Mouse (Mus musculus) embryonic facial prominence, embryonic 13.5 days (tissue): ENCODE results near the gene S100a3. TPM values are rescaled to one million over a fixed set of nuclear protein-coding genes. Genes with fewer than 3 reads are reported as not detected.

Experiments used
- ATAC-seq: fragments of 200-750 bp; cut with Nextera tagmentation; 2 replicates; pipeline ENCODE4 v1.8.0; 2017; ENCODE audit warnings: low read depth; ENCODE audit not compliant: insufficient number of reproducible peaks, insufficient read depth, low FRiP score, low TSS enrichment
- H3K27ac ChIP-seq: fragments of 300-500 bp; sonication (generic); 2 replicates; pipeline ENCODE4 v1.5.1; 2015; ENCODE audit warnings: moderate library complexity, mild to moderate bottlenecking, inconsistent platforms
- H3K27me3 ChIP-seq: fragments of 300-500 bp; sonication (generic); 2 replicates; pipeline ENCODE4 v1.6.1; 2015; ENCODE audit warnings: mild to moderate bottlenecking, inconsistent platforms
- H3K36me3 ChIP-seq: fragments of 300-500 bp; sonication (generic); 2 replicates; pipeline ENCODE4 v1.6.1; 2015; ENCODE audit warnings: mild to moderate bottlenecking, inconsistent platforms
- H3K4me1 ChIP-seq: fragments of 300-500 bp; sonication (generic); 2 replicates; pipeline ENCODE4 v1.6.1; 2015; ENCODE audit warnings: inconsistent platforms
- H3K4me2 ChIP-seq: fragments of 300-500 bp; sonication (generic); 2 replicates; pipeline ENCODE4 v1.6.1; 2015; ENCODE audit warnings: moderate library complexity, mild to moderate bottlenecking, inconsistent platforms
- H3K4me3 ChIP-seq: fragments of 300-500 bp; sonication (generic); 2 replicates; pipeline ENCODE4 v1.5.1; 2015; ENCODE audit warnings: mild to moderate bottlenecking, inconsistent platforms
- H3K9ac ChIP-seq: fragments of 300-500 bp; sonication (generic); 2 replicates; pipeline ENCODE4 v1.6.1; 2015; ENCODE audit warnings: mild to moderate bottlenecking, inconsistent platforms
- H3K9me3 ChIP-seq: fragments of 300-500 bp; sonication (generic); 2 replicates; pipeline ENCODE4 v1.6.1; 2016; ENCODE audit warnings: inconsistent platforms
- WGBS: fragments of 180-500 bp; shearing (Covaris S2); methylation state at CpG from one replicate; pipeline ENCODE4 v1.1.7; 2015; ENCODE audit warnings: mixed read lengths; 5-methylcytosine and 5-hydroxymethylcytosine counted together
- polyA plus RNA-seq: library from polyadenylated mRNA; unstranded; fragments of >200 nt; fragmentation: Nextera tagmentation; extraction: Ambion mirVana; gene quantifications from 2 replicates; pipeline ENCODE4 v1.2.1, GENCODE M21; 2015

The S100a3 gene
- polyA plus RNA-seq, 1 experiment from 2014 or later, result 0.62 TPM

DNA sequence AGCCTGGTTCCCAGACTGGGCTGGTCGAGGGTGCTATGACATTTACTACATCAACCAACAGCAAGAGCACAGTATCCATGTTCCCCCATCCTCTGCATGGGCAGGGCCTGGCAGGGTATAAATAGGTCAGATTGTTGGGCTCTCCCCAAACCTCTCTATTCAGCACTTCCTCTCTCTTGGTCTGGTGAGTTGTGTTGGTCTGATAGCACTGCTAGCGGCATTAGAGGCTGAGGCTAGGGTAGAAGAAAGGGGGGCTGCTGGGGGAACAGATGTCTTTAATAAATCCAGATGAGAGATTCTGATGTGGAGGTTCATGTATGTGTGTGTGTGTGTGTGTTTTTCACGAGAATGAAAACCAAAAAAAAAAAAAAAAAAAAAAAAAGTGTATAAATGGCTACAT, 43.2 kb downstream of the S100a3 start, which contains the start of gene S100a4:
S100a4 (plus strand) TSS at position 149 of the 400 bp plus-strand sequence.
- peak; percentile 43; the same call in 1 of the 2 replicates for ATAC-seq
- no peaks in the 10 kb centered on the region for H3K9me3 ChIP-seq
- no peaks in the 10 kb centered on the region for H3K27me3 ChIP-seq
- H3K4me3 ChIP-seq, result no peak within 1 kb of the TSS
- WGBS, result 22% methylated on average over 3 of the region's 3 CpGs
- peak within 1 kb of the TSS; percentile 33 for H3K4me2 ChIP-seq
- 0 out of 2 replicates have a peak within 1 kb of the TSS, but pooled peaks have one; percentile 12 for H3K9ac ChIP-seq
- peaks cover 58% of the 10 kb centered on the region for H3K4me1 ChIP-seq
- no peaks in the 10 kb centered on the region for H3K36me3 ChIP-seq
- peak within 1 kb of the TSS; percentile 97 for H3K27ac ChIP-seq

DNA sequence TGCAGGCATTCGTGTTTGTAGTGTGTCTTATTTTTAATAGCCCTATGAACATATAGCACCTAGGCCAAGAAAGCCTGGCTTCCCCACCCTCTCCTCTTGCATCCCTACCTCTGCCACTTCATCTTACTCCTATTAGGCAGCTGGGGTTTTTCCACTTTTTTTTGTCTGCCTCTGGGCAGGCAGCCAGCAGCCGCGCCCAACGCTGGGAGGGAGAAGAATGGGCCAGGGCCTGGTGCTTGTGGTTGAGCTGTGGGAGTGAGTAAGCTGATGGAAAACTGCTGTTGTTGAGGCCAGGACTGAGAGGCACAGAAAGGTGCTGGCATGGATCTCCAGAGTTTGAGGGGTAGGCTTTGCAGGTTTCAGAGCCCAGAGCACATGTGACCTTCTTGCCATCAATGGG, 44.0 kb downstream of the S100a3 start:
- peak; percentile 83 for ATAC-seq
- no peak overlapping the region for H3K4me3 ChIP-seq
- no peaks in the 10 kb centered on the region for H3K9me3 ChIP-seq
- WGBS, result 18% methylated on average over 4 of the region's 4 CpGs
- peaks cover 58% of the 10 kb centered on the region for H3K4me1 ChIP-seq
- H3K27ac ChIP-seq, result peak overlapping the region; percentile 97
- H3K4me2 ChIP-seq, result peak overlapping the region; percentile 33
- no peaks in the 10 kb centered on the region for H3K27me3 ChIP-seq
- H3K36me3 ChIP-seq, result no peaks in the 10 kb centered on the region
- H3K9ac ChIP-seq, result no peak overlapping the region

DNA sequence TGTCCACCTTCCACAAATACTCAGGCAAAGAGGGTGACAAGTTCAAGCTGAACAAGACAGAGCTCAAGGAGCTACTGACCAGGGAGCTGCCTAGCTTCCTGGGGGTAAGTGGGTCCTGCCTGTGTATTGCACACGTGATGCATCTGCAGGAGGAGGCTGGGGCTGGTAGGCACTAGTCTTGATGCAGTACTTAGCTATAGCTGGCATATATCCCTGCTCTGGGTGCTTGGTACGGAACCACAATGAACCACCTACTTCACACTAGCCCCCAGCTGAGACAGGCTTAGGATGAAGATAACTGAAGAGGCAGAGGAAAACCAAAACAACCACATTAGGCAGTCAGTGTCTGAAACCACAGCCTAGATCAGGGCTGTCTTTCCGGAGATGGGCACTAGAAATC, 44.7 kb downstream of the S100a3 start:
- H3K4me2 ChIP-seq, result peak overlapping the region; percentile 33
- WGBS, result 56% methylated on average over 3 of the region's 3 CpGs
- no peak for ATAC-seq

DNA sequence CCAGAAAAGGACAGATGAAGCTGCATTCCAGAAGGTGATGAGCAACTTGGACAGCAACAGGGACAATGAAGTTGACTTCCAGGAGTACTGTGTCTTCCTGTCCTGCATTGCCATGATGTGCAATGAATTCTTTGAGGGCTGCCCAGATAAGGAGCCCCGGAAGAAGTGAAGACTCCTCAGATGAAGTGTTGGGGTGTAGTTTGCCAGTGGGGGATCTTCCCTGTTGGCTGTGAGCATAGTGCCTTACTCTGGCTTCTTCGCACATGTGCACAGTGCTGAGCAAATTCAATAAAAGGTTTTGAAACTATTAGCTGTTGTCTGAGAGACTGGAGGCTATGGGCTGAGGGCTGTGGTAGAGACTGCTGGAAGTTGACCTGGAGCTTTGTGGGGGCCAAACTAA, 45.4 kb downstream of the S100a3 start:
- Histone ChIP-seq H3K36me3 (no peaks in the 10 kb centered on the region), H3K4me3 (no peak overlapping the region), H3K9ac (no peak overlapping the region), H3K27me3 (no peaks in the 10 kb centered on the region), H3K27ac (peak overlapping the region; percentile 97), H3K4me2 (peak overlapping the region; percentile 5), H3K4me1 (peaks cover 48% of the 10 kb centered on the region), H3K9me3 (no peaks in the 10 kb centered on the region)
- whole genome bisulfite sequencing, result 41% methylated on average over 2 of the region's 2 CpGs
- ATAC-seq, result no peak

More for the DNA sequence above, 44.7 kb downstream of the S100a3 start:
- Histone ChIP-seq H3K9me3 (no peaks in the 10 kb centered on the region), H3K4me3 (no peak overlapping the region), H3K9ac (no peak overlapping the region), H3K27me3 (no peaks in the 10 kb centered on the region), H3K36me3 (no peaks in the 10 kb centered on the region), H3K4me1 (peaks cover 55% of the 10 kb centered on the region), H3K27ac (peak overlapping the region; percentile 97)

DNA sequence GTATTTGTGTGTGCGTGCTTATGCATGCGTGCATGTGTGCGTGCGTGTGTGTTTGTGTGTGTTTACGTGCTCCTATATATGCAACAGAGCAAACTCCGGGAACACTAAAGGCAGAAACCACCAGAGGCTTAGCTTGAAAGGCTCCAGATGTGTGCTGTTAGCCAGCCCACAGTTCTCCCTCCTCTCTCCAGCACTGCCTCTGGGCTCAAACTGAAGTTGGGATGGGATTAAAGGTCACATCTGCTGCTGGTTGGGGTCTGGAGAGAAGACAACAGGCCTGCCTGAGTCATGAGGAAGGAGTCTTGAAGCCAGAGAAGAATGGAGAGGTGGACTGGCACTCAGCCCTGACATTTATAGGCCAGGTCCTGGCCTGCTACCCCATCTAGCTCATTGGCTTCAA, 45.8 kb downstream of the S100a3 start:
- H3K9ac ChIP-seq, result no peak overlapping the region
- H3K4me1 ChIP-seq, result peaks cover 47% of the 10 kb centered on the region
- 30% methylated on average over 6 of the region's 6 CpGs for WGBS
- H3K4me3 ChIP-seq, result no peak overlapping the region
- H3K27me3 ChIP-seq, result no peaks in the 10 kb centered on the region
- peak overlapping the region; percentile 5 for H3K4me2 ChIP-seq
- H3K9me3 ChIP-seq, result no peaks in the 10 kb centered on the region
- H3K27ac ChIP-seq, result peak overlapping the region; percentile 97
- no peaks in the 10 kb centered on the region for H3K36me3 ChIP-seq
- ATAC-seq, result no peak

DNA sequence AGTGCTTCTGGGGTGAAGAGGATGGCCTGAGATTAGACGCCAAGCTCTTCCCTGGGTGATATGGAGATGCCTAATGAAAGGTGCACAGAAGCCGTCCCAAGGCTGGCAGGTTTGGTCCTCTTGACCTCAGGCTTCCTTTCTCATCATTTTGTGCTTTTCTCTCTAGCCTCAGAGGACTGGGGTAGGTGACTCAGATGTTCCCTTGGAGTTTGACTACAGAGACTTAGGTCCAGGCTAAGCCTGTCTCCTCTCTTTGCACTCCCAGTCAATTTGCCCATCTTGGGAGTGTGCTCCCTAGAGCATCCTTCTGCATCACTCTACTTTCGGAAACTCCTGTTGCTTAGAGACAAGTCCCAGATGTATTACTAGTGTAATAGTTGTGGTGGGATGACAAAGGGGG, 47.0 kb downstream of the S100a3 start:
- Histone ChIP-seq H3K9me3 (no peaks in the 10 kb centered on the region), H3K27ac (no peak overlapping the region; the same call in 1 of the 2 replicates), H3K4me1 (peaks cover 45% of the 10 kb centered on the region), H3K4me3 (no peak overlapping the region), H3K9ac (no peak overlapping the region), H3K36me3 (no peaks in the 10 kb centered on the region), H3K27me3 (no peaks in the 10 kb centered on the region), H3K4me2 (no peak overlapping the region)
- 80% methylated on average over 3 of the region's 3 CpGs for WGBS
- ATAC-seq, result no peak

DNA sequence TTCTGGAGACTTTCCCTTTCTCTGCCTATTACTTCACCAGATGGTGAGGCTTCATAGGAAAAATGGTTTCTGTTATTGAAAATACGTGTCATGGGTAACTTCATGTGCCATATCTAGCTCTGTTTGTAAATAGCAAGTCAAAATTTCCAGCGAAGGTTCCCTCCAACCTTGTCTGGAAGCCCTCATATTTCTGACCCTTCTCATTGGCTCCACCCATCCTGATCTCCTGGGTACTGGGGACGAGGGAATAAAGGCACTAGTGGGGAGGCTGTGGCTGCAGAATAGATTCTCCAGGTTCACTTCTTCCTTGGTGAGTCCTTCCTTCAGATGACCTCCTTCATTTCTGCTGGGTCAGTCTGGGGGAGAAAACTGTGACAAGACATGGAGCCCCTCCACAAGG, 47.8 kb downstream of the S100a3 start, which contains the start of gene S100a5:
S100a5 (plus strand) TSS at position 301 of the 400 bp plus-strand sequence.
- Histone ChIP-seq H3K9me3 (no peaks in the 10 kb centered on the region), H3K36me3 (no peaks in the 10 kb centered on the region), H3K9ac (no peak within 1 kb of the TSS), H3K27me3 (no peaks in the 10 kb centered on the region), H3K27ac (no peak within 1 kb of the TSS; the same call in 1 of the 2 replicates), H3K4me2 (no peak within 1 kb of the TSS), H3K4me1 (peaks cover 41% of the 10 kb centered on the region), H3K4me3 (no peak within 1 kb of the TSS)
- 63% methylated on average over 3 of the region's 3 CpGs for WGBS
- no peak for ATAC-seq

DNA sequence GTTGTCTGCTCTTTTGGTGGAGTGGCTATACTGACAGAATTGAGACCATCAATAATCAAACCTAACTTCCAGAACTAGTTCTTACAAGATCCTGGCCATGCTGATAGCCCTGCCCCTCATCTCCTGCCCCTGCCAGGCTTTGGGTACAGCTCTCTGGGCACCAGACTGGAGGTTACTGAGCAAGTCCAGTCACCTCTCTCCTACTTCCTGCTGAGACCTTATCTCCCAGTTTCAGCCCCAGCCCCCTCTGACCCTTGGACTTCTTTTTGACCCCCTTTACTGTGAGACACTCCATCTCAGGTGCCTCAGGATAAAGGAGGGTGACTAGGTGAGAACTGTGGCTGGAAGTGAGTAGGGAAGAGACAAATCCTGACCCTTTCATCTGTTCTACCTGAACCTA, 48.7 kb downstream of the S100a3 start:
- no peaks in the 10 kb centered on the region for H3K27me3 ChIP-seq
- no peaks in the 10 kb centered on the region for H3K9me3 ChIP-seq
- ATAC-seq, result no peak
- H3K27ac ChIP-seq, result no peak overlapping the region
- no peak overlapping the region for H3K9ac ChIP-seq
- peaks cover 42% of the 10 kb centered on the region for H3K4me1 ChIP-seq
- no peak overlapping the region for H3K4me3 ChIP-seq
- no peak overlapping the region for H3K4me2 ChIP-seq
- H3K36me3 ChIP-seq, result no peaks in the 10 kb centered on the region

DNA sequence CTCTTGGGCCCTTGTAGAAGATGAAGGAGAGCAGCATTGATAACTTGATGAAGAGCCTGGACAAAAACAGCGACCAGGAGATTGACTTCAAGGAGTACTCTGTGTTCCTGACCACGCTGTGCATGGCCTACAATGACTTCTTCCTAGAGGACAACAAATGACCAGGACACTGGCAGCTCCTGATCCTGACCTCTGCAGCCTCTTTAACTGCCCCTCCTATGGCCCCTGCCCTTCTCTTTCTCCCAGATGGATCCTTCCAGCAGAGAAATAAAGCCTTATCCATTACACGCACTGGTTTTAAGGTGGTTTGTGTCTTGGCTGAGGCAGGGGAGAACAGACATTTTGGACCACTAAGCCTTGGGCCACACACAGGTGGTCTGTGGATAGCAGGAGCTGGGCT, 51.1 kb downstream of the S100a3 start:
- no peak overlapping the region for H3K4me3 ChIP-seq
- H3K4me2 ChIP-seq, result no peak overlapping the region
- ATAC-seq, result no peak
- no peaks in the 10 kb centered on the region for H3K36me3 ChIP-seq
- H3K4me1 ChIP-seq, result peaks cover 29% of the 10 kb centered on the region
- H3K9ac ChIP-seq, result no peak overlapping the region
- WGBS, result 95% methylated on average over 3 of the region's 3 CpGs
- no peak overlapping the region for H3K27ac ChIP-seq
- H3K27me3 ChIP-seq, result no peaks in the 10 kb centered on the region
- no peaks in the 10 kb centered on the region for H3K9me3 ChIP-seq

DNA sequence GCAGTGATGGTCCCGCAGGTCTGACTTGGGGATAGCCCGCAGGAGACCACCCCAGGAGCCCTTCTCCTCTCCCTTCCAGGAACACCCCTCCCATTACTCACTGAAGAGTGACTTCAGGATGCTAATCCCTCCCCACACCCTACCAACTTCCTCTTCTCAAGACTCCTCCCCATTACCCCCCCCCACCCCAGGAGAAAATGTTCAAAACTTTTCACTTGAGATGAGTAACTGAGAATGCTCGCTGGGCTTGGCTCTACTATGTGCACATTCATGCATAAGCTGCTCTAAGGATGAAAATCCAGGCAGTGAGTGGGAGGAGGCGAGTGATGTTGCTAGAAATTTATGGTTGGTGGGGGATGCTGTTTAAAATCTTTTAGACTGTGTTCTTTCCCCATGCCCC, 51.7 kb downstream of the S100a3 start:
- Histone ChIP-seq H3K9me3 (no peaks in the 10 kb centered on the region), H3K9ac (no peak overlapping the region), H3K4me1 (peaks cover 28% of the 10 kb centered on the region), H3K36me3 (no peaks in the 10 kb centered on the region), H3K27ac (no peak overlapping the region), H3K4me3 (no peak overlapping the region), H3K27me3 (no peaks in the 10 kb centered on the region), H3K4me2 (no peak overlapping the region)
- no peak for ATAC-seq
- WGBS, result 60% methylated on average over 4 of the region's 4 CpGs

DNA sequence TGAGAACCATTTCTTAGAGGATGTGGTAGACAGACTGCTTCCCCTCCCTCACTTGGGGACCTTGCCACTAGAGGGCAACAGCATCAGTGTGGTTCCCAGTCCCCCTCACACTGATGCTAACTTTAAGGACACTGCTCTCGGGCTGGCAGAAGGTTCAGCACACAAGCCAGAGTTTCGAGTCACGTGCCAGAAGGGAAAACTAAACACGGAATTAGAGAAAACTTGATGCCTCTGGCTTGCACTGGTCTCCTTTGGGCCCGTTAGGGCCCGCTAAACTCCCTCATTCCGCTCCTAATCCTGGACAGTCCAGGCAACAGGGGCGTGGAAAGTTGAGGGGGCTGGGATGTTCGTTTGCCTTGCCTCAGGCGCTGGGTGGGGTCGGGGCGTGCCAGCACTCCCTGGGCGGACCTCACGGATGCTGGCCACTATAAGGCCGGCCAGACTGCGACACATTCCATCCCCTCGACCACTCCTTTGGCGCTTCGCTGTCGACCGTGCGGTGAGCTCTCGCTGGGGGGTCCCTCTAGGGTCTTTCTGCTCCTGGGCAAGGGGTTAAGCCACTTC, 52.4 kb downstream of the S100a3 start, which contains the start of gene S100a6:
S100a6 (plus strand) TSS at position 155 of the 564 bp plus-strand sequence.
- WGBS, result 0% methylated on average over 23 of the region's 23 CpGs
- Histone ChIP-seq H3K27me3 (no peaks in the 10 kb centered on the region), H3K9me3 (no peaks in the 10 kb centered on the region), H3K9ac (peak within 1 kb of the TSS; percentile 64), H3K27ac (peak within 1 kb of the TSS; percentile 8; the same call in 1 of the 2 replicates), H3K4me1 (peaks cover 25% of the 10 kb centered on the region), H3K4me3 (peak within 1 kb of the TSS; percentile 43), H3K36me3 (no peaks in the 10 kb centered on the region), H3K4me2 (peak within 1 kb of the TSS; percentile 78)
- peak; percentile 57; the same call in 1 of the 2 replicates for ATAC-seq

DNA sequence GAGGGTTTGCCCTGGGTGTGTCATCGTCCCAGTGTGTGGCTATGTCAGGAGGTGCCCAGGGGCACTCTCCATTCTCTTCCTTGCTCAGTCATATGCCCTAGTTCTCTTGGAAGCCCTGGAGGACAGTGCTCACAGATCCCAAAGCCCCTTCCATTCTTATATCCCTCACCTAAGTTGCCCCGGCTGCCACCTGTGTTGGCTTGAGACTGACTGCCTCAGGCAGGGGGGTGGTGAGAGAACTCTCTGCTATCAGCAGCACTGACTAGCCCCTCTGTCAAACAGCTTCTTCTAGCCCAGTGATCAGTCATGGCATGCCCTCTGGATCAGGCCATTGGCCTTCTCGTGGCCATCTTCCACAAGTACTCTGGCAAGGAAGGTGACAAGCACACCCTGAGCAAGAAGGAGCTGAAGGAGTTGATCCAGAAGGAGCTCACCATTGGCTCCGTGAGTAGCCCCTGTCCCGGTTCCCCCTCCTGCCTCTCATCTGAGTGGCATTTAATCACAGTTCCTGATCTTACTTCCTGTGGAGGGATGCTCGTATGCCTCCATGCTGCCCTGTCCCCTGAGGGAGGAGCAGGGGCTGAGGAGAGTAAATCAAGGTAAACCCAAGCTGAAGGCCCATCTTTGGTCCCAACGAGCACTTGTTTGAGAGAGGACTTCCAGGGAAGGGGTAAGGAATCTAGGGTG, 53.2 kb downstream of the S100a3 start:
- ATAC-seq, result no peak
- no peaks in the 10 kb centered on the region for H3K9me3 ChIP-seq
- H3K4me2 ChIP-seq, result peak overlapping the region; percentile 78
- peaks cover 25% of the 10 kb centered on the region for H3K4me1 ChIP-seq
- WGBS, result 45% methylated on average over 7 of the region's 7 CpGs
- no peaks in the 10 kb centered on the region for H3K27me3 ChIP-seq
- H3K27ac ChIP-seq, result 0 out of 2 replicates have a peak overlapping the region, but pooled peaks have one; percentile 8
- peak overlapping the region; percentile 64; the same call in 1 of the 2 replicates for H3K9ac ChIP-seq
- H3K4me3 ChIP-seq, result peak overlapping the region; percentile 43
- H3K36me3 ChIP-seq, result no peaks in the 10 kb centered on the region
